Mouse (Mus musculus): ENCODE data around the gene Wdhd1. TPM values are rescaled to one million over a fixed set of nuclear protein-coding genes. Genes with fewer than 3 reads are reported as not detected.

The Wdhd1 gene
- polyA plus RNA-seq, 1 experiment from 2014 or later = 11.5 TPM

DNA sequence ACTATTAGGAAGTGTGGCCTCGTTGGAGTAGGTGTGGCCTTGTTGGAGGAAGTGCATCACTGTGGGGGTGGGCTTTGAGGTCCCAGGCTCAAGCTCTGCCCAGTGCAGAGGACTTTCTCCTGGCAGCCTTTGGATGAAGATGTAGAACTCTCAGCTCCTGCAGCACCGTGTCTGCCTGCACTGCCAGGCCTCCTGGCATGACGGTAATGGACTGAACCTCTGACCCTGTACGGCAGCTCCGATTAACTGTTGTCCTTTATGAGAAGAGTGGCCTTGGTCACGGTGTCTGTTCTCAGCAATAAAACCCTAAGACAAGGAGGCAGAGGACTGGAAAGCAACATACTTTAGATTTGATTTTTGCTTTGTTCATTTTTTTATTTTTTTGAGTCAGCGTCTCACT, 40.2 kb downstream of the Wdhd1 start:
- Histone ChIP-seq H3K4me3 (replicated peaks) (no peak overlapping the region), H3K27me3 (replicated peaks) (no peaks in the 10 kb centered on the region), H3K36me3 (peaks cover 12% of the 10 kb centered on the region), H3K4me2 (no peak overlapping the region), H3K27ac (replicated peaks) (no peak overlapping the region), H3K9ac (replicated peaks) (no peak overlapping the region), H3K9me3 (replicated peaks) (0 out of 2 replicates have a peak, but pooled peaks cover 4% of the 10 kb centered on the region), H3K4me1 (no peaks in the 10 kb centered on the region)
- ATAC-seq (ENCODE audit: low FRiP score) = no peak
- WGBS = 91% methylated on average over 7 of the region's 7 CpGs

DNA sequence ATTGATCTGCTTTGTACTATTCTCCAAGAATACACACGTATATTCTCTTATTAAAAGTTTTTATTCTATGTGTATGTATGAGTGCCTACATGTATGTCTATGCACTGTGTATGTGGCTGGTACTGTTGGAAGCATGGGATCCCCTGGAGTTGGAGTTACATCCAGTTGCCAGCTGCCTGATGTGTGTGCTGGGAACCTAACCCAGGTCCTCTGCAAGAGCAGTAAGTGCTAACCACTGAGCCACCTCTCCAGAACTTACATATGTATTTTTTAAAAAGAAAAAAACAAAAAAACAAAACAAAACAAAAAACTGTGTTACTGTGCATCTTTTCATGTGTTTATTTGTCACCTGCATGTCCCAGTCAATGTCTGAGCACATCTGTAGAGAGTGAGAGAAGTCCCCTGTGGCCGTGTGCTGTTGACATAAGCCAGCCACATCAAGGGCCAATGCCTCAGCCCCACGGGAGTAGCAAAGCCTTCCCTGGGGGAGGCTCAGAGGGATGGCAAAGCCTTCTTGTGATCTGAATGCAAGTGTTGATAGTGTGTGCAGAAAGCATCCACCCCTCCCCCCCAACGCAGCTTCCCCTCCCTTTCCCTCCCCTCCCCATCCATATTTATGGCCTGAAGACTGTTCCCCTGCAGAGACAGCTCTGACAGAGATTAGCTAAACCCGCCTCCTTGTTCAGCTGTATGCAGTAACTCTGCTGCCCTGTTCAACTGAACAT, 42.0 kb downstream of the Wdhd1 start:
- no peaks in the 10 kb centered on the region for H3K36me3 ChIP-seq
- ATAC-seq (ENCODE audit: low FRiP score) = no peak
- WGBS = 76% methylated on average over 5 of the region's 5 CpGs
- no peak overlapping the region for H3K9ac ChIP-seq (replicated peaks)
- no peaks in the 10 kb centered on the region for H3K27me3 ChIP-seq (replicated peaks)
- no peak overlapping the region for H3K4me2 ChIP-seq
- H3K4me3 ChIP-seq (replicated peaks) = no peak overlapping the region
- no peaks in the 10 kb centered on the region for H3K4me1 ChIP-seq
- 0 out of 2 replicates have a peak, but pooled peaks cover 4% of the 10 kb centered on the region for H3K9me3 ChIP-seq (replicated peaks)
- no peak overlapping the region for H3K27ac ChIP-seq (replicated peaks)

- 0 out of 2 replicates have a peak, but pooled peaks cover 4% of the 10 kb centered on the region for H3K9me3 ChIP-seq (replicated peaks)
- WGBS = 95% methylated on average over 3 of the region's 3 CpGs
- ATAC-seq (ENCODE audit: low FRiP score) = no peak
- H3K4me3 ChIP-seq (replicated peaks) = no peak overlapping the region
- H3K9ac ChIP-seq (replicated peaks) = no peak overlapping the region
- H3K27ac ChIP-seq (replicated peaks) = no peak overlapping the region
- H3K36me3 ChIP-seq = no peaks in the 10 kb centered on the region
- no peaks in the 10 kb centered on the region for H3K27me3 ChIP-seq (replicated peaks)
- H3K4me1 ChIP-seq = no peaks in the 10 kb centered on the region
- no peak overlapping the region for H3K4me2 ChIP-seq
These were observed 42.6 kb downstream of the Wdhd1 start for GRCm38 (mm10) chr14:47234032-47234431.

DNA sequence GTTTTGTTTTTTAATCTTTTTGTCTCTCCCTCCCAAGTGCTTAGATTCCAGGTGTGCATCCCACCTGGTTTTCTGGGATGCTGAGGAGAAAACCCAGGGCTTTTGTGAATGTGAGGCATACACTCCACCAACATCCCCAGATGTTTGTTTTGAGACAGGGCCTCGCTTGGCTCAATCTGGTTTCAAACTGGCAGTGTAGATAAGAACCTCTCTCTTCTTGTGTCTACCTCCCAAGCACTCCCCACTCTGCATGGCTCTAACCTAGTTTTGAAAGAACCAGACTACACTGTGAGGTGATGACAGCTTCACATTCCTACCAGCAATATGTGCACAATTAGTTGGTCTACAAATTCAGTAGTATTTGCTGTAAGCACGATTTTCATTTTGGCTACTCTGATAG, 43.1 kb downstream of the Wdhd1 start:
- 85% methylated on average over 2 of the region's 2 CpGs for whole genome bisulfite sequencing
- ATAC-seq (ENCODE audit: low FRiP score) = no peak
- H3K9ac ChIP-seq (replicated peaks) = no peak overlapping the region

DNA sequence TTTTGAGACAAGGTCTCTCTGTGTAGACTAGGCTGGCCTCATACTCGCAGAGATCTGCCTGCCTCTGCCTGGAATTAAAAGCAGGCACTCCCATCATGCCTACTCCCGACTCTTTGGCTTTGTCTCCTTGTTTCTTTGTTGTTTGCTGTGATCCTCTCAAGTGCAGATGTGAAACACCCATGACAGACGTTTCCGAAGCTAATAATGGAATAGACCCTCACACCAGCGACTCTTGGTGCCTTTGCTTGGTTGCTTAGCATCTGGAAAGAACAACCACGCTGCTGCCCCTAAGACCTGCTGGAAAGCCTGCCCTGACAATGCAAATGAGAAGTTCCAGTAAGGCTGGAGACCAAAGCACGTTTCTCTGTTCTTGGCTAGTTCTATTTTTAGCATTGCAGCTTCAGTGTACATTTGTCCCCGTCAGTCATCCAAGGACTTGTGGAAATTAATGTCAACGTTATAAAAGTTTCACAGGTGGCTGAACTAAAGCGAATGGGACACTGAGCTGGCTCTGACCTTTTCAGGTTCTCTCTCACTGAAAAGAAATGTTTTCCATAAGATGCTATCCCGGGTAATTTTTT, 46.8 kb downstream of the Wdhd1 start:
- Histone ChIP-seq H3K9me3 (replicated peaks) (no peaks in the 10 kb centered on the region), H3K27ac (replicated peaks) (no peak overlapping the region)

More for the DNA sequence above, 43.1 kb downstream of the Wdhd1 start:
- Histone ChIP-seq H3K4me3 (replicated peaks) (no peak overlapping the region), H3K4me2 (no peak overlapping the region), H3K4me1 (no peaks in the 10 kb centered on the region), H3K27ac (replicated peaks) (no peak overlapping the region), H3K9me3 (replicated peaks) (0 out of 2 replicates have a peak, but pooled peaks cover 4% of the 10 kb centered on the region), H3K36me3 (no peaks in the 10 kb centered on the region), H3K27me3 (replicated peaks) (no peaks in the 10 kb centered on the region)

DNA sequence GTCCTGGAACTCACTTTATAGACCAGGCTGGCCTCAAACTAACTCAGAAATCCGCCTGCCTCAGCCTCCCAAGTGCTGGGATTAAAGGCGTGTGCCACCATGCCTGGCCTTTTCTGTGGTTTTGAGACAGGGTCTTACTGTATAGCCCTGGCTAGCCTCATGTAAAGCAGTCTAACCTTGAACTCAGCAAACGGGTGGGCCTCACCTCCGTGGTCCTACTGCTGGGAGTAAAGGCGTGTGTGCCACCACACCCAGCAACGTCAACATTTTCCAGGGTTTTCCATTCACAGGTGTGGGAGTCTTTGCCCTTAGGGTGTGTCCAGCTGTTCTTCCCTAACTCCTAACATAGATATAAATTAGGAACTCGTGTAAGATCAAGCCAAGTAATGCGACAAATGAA, 50.7 kb downstream of the Wdhd1 start:
- WGBS = 96% methylated on average over 8 of the region's 8 CpGs
- no peak overlapping the region for H3K4me2 ChIP-seq
- H3K4me1 ChIP-seq = no peaks in the 10 kb centered on the region
- ATAC-seq (ENCODE audit: low FRiP score) = no peak
- no peak overlapping the region for H3K27ac ChIP-seq (replicated peaks)
- H3K9ac ChIP-seq (replicated peaks) = no peak overlapping the region
- H3K4me3 ChIP-seq (replicated peaks) = no peak overlapping the region
- H3K36me3 ChIP-seq = no peaks in the 10 kb centered on the region
- no peaks in the 10 kb centered on the region for H3K27me3 ChIP-seq (replicated peaks)
- H3K9me3 ChIP-seq (replicated peaks) = no peaks in the 10 kb centered on the region

More for the DNA sequence above, 46.8 kb downstream of the Wdhd1 start:
- Histone ChIP-seq H3K4me1 (no peaks in the 10 kb centered on the region), H3K27me3 (replicated peaks) (no peaks in the 10 kb centered on the region), H3K9ac (replicated peaks) (no peak overlapping the region), H3K36me3 (no peaks in the 10 kb centered on the region), H3K4me3 (replicated peaks) (no peak overlapping the region), H3K4me2 (no peak overlapping the region)
- ATAC-seq (ENCODE audit: low FRiP score) = no peak
- WGBS = 84% methylated on average over 11 of the region's 11 CpGs

- Histone ChIP-seq H3K27ac (replicated peaks) (no peak overlapping the region), H3K4me3 (replicated peaks) (no peak overlapping the region), H3K4me2 (no peak overlapping the region), H3K27me3 (replicated peaks) (no peaks in the 10 kb centered on the region), H3K9me3 (replicated peaks) (no peaks in the 10 kb centered on the region), H3K36me3 (no peaks in the 10 kb centered on the region), H3K9ac (replicated peaks) (no peak overlapping the region), H3K4me1 (no peaks in the 10 kb centered on the region)
- 78% methylated on average over 10 of the region's 10 CpGs for WGBS
- no peak for ATAC-seq (ENCODE audit: low FRiP score)
These were observed 52.0 kb downstream of the Wdhd1 start for GRCm38 (mm10) chr14:47224476-47225325.

DNA sequence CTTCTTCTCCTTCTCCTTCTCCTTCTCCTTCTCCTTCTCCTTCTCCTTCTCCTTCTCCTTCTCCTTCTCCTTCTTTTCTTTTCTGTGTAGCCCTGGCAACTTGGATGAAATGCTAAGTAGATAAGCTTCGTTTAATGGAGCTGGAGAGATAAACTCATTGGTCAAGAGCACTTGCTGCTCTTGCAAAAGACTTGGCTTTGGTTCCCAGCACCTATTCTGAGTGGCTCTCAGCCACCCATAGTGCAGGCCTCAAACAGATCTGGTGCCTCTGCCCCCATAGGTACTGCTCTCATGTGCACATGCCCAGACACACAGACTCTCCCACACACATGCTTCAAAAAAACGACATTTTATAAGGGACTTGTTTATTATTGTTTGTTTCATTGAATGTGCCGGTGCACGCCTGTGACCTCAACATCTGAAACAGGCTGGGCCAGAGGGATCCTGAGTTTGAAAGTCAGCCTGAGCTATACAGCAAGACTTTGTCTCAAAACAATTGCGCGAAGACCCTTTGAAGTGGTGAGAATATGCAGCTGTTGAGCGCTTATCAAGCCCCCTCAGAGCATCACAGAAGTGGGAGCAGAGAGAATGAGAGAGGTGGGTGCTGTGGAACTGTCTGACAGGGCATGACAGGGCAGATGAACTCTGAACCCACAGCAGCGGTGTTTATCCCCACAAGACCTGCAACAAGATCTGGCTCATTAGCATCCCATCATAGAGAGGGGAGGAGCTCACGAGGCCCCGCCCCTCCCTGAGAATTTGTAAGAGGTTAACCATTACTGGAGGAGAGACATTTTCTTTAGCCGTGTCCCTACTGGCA, 53.8 kb downstream of the Wdhd1 start:
- H3K4me2 ChIP-seq = no peak overlapping the region
- no peaks in the 10 kb centered on the region for H3K36me3 ChIP-seq
- H3K27ac ChIP-seq (replicated peaks) = no peak overlapping the region
- H3K9ac ChIP-seq (replicated peaks) = no peak overlapping the region
- no peaks in the 10 kb centered on the region for H3K27me3 ChIP-seq (replicated peaks)
- no peak overlapping the region for H3K4me3 ChIP-seq (replicated peaks)
- H3K4me1 ChIP-seq = no peaks in the 10 kb centered on the region
- no peak for ATAC-seq (ENCODE audit: low FRiP score)
- WGBS = 84% methylated on average over 11 of the region's 11 CpGs
- no peaks in the 10 kb centered on the region for H3K9me3 ChIP-seq (replicated peaks)

DNA sequence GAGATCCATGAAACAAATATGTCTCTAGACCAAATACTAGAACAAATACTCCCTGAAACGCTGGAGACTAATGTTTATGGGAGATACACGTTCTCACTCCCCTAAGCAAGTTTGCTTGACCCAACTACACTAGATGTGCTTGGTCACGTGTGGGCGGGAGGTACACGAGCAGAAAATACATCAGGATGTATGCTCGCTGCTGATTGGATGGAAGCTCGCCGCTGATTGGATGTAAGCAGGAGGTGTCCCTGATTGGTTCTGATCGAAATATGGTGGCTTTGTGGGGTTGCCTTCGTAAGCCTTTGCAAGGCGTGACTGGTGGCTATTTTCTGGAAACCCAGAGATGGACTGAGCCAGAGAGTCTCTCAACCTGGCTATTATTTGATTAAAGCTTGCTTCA, 55.1 kb downstream of the Wdhd1 start:
- no peak for ATAC-seq (ENCODE audit: low FRiP score)

GRCm38 (mm10) chr14:47220231-47221025, 56.2 kb downstream of the Wdhd1 start:
- no peak overlapping the region for H3K27ac ChIP-seq (replicated peaks)
- H3K4me1 ChIP-seq = no peaks in the 10 kb centered on the region
- ATAC-seq (ENCODE audit: low FRiP score) = no peak
- no peaks in the 10 kb centered on the region for H3K36me3 ChIP-seq
- no peaks in the 10 kb centered on the region for H3K27me3 ChIP-seq (replicated peaks)
- no peak overlapping the region for H3K4me2 ChIP-seq
- H3K9ac ChIP-seq (replicated peaks) = no peak overlapping the region
- H3K4me3 ChIP-seq (replicated peaks) = no peak overlapping the region
- 87% methylated on average over 8 of the region's 8 CpGs for WGBS
- no peaks in the 10 kb centered on the region for H3K9me3 ChIP-seq (replicated peaks)

More for the DNA sequence above, 55.1 kb downstream of the Wdhd1 start:
- H3K36me3 ChIP-seq = no peaks in the 10 kb centered on the region
- H3K4me2 ChIP-seq = no peak overlapping the region
- WGBS = 88% methylated on average over 11 of the region's 11 CpGs
- no peaks in the 10 kb centered on the region for H3K4me1 ChIP-seq
- no peaks in the 10 kb centered on the region for H3K9me3 ChIP-seq (replicated peaks)
- H3K27me3 ChIP-seq (replicated peaks) = no peaks in the 10 kb centered on the region
- H3K27ac ChIP-seq (replicated peaks) = no peak overlapping the region
- no peak overlapping the region for H3K4me3 ChIP-seq (replicated peaks)
- H3K9ac ChIP-seq (replicated peaks) = no peak overlapping the region

Data from neural tube, embryonic 15.5 days (tissue).